Mouse (Mus musculus): ENCODE measurements around the gene Heatr5b. TPM values are rescaled to one million over a fixed set of nuclear protein-coding genes. Genes with fewer than 3 reads are reported as not detected.
"Not testable (repeated sequence)": the region's sequence is repeated elsewhere in the genome, so short reads cannot be mapped to it uniquely, and the experiment has no call there.

The Heatr5b gene
- 10 to 100 TPM; 52.4 to 52.9 TPM for total RNA-seq (2021)
- long read RNA-seq, experiment 1, full-length matches to known transcripts = 15 of 23 reads
- long read RNA-seq, experiment 1, partial matches to known transcripts = 4 of 23 reads
- long read RNA-seq, experiment 1, other reads (novel, unspliced or antisense) = 4 of 23 reads
- long read RNA-seq, experiment 2, full-length matches to known transcripts = 13 of 22 reads
- long read RNA-seq, experiment 2, partial matches to known transcripts = 5 of 22 reads
- long read RNA-seq, experiment 2, other reads (novel, unspliced or antisense) = 4 of 22 reads

- DNase-seq (ENCODE audit: low spot score in 2 of 2) = peak; percentile 98 to 99
- intact Hi-C loops (cut with DNase I) = loop anchor here (5.0 kb wide), 1 partner anchor 102 kb away; the partner anchor contains the start of genes Cebpz and Ndufaf7
Observed at GRCm38 (mm10) chr17:78834856-78835835, at the start of gene Heatr5b, which contains the start of gene Gpatch11. Gene Heatr5b, minus strand, starts transcription at chr17:78835364. Gene Gpatch11, plus strand, starts transcription at chr17:78835567.

DNA sequence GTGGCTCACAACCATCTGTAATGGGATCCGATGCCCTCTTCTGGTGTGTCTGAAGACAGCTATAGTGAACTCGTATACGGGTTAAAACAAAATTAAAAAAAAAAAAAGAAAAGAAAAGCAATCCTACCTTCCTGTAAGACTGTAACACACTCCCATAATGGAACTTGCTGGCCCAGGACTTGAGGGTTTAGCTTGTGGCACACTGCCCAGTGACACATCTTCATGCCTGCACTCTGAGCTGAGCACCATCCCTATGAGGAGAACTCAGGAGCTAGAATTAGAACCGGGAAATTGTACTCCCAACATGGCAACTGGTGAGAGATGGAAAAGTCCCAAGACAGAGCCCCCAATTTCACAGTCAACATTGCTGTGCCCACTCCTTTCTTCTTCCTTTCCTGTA, 48.1 kb upstream of the Heatr5b start:
- DNase-seq (ENCODE audit: low spot score in 2 of 2) = no peak
- intact Hi-C loops (cut with DNase I) = no loop called here

DNA sequence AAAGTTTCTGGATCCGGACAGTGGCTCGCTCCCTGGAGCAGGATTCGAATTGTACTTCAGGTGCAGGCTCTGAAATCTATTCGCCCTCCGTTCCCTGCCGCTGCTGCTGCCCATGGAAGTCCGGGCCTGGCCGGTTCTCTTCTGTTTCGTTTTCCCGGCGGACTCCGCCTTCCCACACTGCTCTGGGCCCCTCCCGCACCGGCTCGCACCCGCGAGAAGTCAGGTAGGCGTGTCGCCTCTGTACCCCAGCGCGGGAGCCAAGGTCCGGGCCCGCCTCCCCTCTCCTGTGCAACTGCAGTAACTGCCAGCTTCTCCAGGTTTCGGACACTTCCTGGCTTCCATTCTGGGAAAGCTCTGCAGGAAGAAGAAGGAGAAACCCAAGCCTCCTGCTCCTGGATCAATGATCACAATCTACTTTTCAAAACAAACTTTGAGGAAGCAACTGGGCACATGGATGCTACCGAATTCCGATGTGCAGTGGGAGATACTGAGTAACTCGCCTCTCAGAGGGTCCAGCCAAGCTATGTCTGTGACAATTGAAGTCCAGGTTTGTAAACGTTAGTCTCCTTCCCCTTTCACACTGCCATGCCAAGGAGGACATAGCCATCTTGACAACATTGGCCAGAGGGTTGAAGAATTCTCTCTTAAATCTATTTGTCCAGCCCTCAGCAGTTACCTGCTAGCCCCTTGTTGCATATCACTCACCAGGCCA, 47.4 kb upstream of the Heatr5b start, which contains the start of gene Eif2ak2:
Eif2ak2 (minus strand) TSS at position 173 of the 712 bp plus-strand sequence.
- DNase-seq (ENCODE audit: low spot score in 2 of 2) = peak; percentile 35 to 47
- intact Hi-C loops (cut with DNase I) = no loop called here

GRCm38 (mm10) chr17:78881878-78882304, 46.7 kb upstream of the Heatr5b start:
- intact Hi-C loops (cut with DNase I) = no loop called here
- peak in 1 of 2 experiments; percentile 6 for DNase-seq (ENCODE audit: low spot score in 2 of 2)

DNA sequence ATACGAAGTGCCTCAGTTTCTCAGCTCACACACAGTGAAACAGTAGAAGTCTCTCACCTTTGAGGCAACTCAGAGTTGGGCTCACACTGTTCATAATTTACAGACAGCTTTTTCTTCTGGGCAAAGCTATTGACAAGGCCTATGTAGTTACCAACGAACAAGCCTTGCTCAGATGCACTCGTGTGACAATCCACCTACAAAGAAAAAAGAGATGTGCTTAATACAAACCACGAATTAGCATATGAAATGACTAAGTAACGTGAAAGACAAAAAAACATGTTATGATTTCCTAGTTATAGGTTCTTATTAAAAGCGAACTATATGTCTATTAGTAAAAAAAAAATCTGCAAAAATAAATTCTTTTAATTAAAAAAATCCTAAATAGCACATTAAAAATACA, 38.7 kb upstream of the Heatr5b start:
- intact Hi-C loops (cut with DNase I) = no loop called here
- DNase-seq (ENCODE audit: low spot score in 2 of 2) = no peak

DNA sequence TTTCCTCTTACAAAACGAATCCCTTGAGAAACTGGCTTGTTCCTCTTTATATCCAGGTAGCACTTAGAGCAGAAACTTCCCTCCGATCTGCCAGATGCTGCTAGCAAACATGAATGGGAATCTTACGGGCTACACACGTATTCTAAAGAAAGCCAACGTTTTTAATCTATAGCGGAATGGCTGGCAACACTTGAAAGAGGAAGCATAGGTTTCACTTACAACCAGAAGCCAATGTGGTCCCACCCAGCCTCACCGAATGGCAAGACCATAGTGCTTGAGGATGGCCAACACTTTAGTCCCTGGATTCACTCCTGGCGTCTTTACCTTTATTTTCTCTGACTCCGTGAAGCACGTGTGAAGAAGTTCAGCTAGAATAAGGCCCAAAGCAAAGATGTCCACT, 21.1 kb upstream of the Heatr5b start:
- intact Hi-C loops (cut with DNase I) = no loop called here
- no peak for DNase-seq (ENCODE audit: low spot score in 2 of 2)

DNA sequence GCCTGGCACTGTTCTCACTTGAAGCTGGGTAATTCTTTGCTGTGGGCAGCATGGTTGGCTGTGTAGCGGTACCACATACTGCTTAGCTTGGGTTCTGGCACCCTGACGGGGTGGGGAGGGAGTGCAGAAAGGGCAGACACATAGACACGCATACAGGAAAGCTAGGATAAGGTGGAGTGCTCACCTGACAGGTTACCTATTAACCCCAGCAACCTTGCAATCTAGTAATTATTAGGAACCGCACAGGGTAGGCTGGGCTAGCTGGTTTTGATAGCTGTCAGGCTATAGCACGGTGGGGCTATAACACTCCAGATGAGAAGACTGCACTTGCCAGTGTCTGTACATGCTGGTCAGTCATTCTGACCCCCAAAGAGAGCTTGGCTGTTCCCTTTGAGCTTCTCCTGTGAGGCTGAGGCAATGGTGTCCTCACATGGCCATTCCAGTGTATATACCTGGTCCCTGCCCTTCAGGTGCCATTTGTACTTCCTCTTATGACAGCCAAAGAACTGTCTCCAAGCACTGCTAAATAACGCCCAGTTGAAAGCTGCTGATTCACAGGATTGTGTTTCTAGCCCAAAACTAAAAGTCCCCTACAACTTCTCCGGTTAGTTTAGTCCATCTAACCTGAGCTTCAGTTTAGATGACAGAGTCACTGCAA, 7.2 kb upstream of the Heatr5b start:
- intact Hi-C loops (cut with DNase I) = loop anchor here (5.0 kb wide), 1 partner anchor 80 kb away; no protein-coding TSS in a partner anchor

DNA sequence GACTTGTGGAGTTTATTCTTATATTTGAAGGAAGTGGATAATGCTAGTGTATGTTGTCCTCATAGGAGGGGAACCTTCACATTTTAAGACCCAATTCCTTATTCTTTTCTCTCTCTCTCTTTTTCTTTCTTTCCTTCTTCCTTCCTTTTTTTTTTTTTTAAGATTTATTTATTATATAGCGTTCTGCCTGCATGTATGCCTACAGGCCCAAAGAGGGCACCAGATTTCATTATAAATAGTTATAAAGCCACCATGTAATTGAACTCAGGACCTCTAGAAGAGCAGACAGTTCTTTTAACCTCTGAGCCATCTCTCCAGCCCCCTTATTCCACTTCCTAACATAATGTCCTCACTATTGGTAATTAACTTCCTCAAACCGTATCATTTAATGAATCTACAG, 892 bp upstream of the Heatr5b start:
- DNase-seq (ENCODE audit: low spot score in 2 of 2) = no peak
- intact Hi-C loops (cut with DNase I) = loop anchor here (5.0 kb wide), 1 partner anchor 101 kb away; the partner anchor contains the start of genes Cebpz and Ndufaf7

More for the DNA sequence above, 7.2 kb upstream of the Heatr5b start:
- DNase-seq (ENCODE audit: low spot score in 2 of 2) = no peak

GRCm38 (mm10) chr17:78824346-78824745, 10.8 kb downstream of the Heatr5b start:
- DNase-seq (ENCODE audit: low spot score in 2 of 2) = no peak
- intact Hi-C loops (cut with DNase I) = loop anchor here (10.0 kb wide), 1 partner anchor 1030 kb away; no protein-coding TSS in a partner anchor

DNA sequence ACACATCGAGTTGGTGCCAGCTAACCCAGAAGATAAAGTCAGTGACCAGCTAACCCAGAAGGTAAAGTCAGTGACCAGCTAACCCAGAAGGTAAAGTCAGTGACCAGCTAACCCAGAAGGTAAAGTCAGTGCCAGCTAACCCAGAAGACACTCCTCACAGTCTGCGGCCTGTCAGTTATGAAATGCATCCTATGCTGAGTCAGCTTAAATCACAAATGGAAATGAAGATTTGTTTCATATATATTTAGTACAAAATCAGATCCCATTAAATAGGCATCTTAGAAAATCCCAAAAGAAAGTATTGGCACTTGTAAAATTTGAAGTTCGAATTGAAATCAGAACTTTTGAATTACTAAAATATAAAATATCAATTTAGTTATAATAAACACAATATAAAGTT, 25.6 kb downstream of the Heatr5b start:
- intact Hi-C loops (cut with DNase I) = no loop called here
- no peak for DNase-seq (ENCODE audit: low spot score in 2 of 2)

GRCm38 (mm10) chr17:78809019-78809418, 26.1 kb downstream of the Heatr5b start:
- intact Hi-C loops (cut with DNase I) = no loop called here
- DNase-seq (ENCODE audit: low spot score in 2 of 2) = no peak

DNA sequence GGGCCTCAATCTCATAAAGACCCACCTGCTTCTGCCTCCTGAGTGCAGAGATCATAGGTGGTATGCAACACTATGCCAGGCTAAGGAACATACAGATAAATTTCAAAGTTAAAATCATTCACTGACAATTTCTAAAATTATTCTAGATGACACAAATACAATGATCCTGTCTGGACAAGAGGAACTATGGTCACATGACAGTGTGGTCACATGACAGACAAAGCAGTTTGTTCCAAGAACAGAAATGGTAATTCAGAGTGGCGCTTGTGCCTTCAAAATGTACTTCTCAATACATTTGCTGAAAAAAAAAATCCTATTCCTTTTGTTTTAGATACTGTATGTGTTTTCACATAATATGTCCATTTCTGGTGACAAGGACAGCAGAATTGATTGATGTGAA, 37.9 kb downstream of the Heatr5b start:
- intact Hi-C loops (cut with DNase I) = no loop called here
- no peak for DNase-seq (ENCODE audit: low spot score in 2 of 2)

GRCm38 (mm10) chr17:78794390-78794789, 40.8 kb downstream of the Heatr5b start:
- intact Hi-C loops (cut with DNase I) = no loop called here
- no peak for DNase-seq (ENCODE audit: low spot score in 2 of 2)

DNA sequence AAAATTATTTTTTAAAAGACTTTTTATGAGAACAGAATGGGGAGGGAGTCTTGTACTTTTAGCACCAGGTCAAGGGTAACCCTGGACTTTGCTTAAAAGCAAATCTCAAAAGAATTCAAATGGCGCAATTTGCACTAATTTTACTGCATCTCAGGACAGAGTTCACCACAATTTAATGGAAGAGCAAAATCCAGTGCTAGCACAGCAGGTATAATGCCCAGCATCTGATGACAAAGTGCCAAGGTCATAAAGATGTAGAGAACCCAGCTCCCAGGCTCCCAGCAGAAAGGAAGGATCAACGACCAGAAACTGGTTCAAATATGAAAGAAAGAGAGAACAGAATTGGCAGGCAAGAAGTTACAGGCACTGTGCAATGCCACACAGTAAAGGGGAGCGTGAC, 43.0 kb downstream of the Heatr5b start:
- DNase-seq (ENCODE audit: low spot score in 2 of 2) = no peak
- intact Hi-C loops (cut with DNase I) = no loop called here

DNA sequence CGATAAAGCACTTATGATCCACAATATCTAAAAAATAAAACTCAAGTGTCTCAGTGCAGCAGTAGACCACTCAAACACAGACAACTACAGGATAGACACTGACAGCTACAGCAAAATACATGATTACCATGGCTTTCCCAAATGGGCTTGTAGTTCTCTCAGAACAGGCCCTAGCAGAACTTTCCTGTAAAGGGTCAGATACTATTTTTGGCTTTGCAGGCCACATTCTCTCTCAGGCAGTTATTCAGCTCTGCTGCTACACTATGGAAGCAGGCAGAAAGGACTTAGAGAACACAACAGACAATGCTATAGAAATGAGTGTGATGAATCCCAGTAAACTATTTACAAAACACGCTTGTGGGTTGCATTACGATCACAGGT, 43.5 kb downstream of the Heatr5b start:
- no peak for DNase-seq (ENCODE audit: low spot score in 2 of 2)
- intact Hi-C loops (cut with DNase I) = no loop called here

DNA sequence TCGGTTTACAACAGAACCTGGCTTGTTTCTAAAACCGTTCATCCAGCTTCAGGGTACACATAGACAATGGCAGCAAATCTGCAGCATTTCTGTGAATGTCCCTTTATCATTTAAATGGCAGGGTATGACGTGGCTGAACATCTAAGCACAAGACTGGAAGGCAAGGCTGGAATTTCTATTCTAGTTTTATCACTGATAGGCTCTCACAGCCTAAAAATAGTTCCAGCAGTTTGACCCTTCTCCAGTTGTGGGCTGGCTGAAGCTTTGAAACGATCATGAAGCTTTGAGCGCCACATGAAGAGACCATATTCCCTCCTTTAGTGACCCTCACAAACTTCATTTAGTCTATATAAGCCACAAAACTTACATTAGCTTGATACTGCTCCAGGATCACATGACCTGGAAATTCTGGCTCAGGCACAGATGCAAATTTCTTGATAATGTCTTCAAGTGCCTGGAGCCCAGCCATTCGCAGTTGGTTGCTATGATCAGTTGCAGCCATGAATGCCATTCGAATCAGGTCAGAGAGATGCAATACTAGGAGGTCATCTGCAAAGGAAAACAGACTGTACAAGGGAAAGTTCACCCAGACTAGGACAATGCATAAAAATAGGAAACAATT, 44.0 kb downstream of the Heatr5b start:
- no peak for DNase-seq (ENCODE audit: low spot score in 2 of 2)
- intact Hi-C loops (cut with DNase I) = no loop called here

DNA sequence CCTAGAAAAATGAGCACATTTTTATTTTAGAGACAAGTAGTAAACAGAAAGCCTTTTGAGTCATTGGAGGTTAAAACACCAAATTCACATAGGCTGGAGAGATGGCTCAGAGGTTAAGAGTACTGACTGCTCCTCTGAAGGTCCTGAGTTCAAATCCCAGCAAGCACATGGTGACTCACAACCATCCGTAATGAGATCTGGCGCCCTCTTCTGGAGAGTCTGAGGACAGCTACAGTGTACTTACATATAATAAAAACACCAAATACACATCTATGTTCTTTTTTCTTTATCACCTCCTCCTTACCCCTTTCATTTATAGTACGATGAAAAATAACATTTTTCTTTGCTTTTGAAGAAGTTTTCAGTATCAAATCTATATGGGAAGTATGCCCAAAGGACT, 46.9 kb downstream of the Heatr5b start:
- intact Hi-C loops (cut with DNase I); DNase-seq (ENCODE audit: low spot score in 2 of 2): not testable (repeated sequence)

- no peak for DNase-seq (ENCODE audit: low spot score in 2 of 2)
- intact Hi-C loops (cut with DNase I) = no loop called here
Observed at GRCm38 (mm10) chr17:78778765-78779164, 56.4 kb downstream of the Heatr5b start.
